Mouse (Mus musculus) layer of hippocampus, adult 18-20 months (tissue): Measurements from ENCODE around the gene Fryl. TPM values are rescaled to one million over a fixed set of nuclear protein-coding genes. Genes with fewer than 3 reads are reported as not detected.

Source experiments
- DNase-seq, 2 experiments: peaks; one replicate each; pipeline ENCODE4 v3.0.0; 2022; ENCODE audit warnings: low spot score in 2 of 2
- total RNA-seq, 2 experiments: library from RNA; stranded (reverse); gene quantifications; 2 replicates each; pipeline ENCODE4 v1.2.3; 2021

The Fryl gene
- total RNA-seq, 2 experiments from 2014 or later, result 63.6 to 66.7 TPM

- DNase-seq, result peak in 1 of 2 experiments; percentile 27
Observed at GRCm38 (mm10) chr5:73163970-73164369, 92.4 kb downstream of the Fryl start.

- DNase-seq, result peak; percentile 22 to 52
Observed at GRCm38 (mm10) chr5:73162492-73162891, 93.9 kb downstream of the Fryl start.

GRCm38 (mm10) chr5:73160440-73160839, 96.0 kb downstream of the Fryl start:
- DNase-seq, result no peak

GRCm38 (mm10) chr5:73157502-73157901, 98.9 kb downstream of the Fryl start:
- DNase-seq, result no peak

- no peak for DNase-seq
Observed at GRCm38 (mm10) chr5:73157009-73157408, 99.4 kb downstream of the Fryl start.

- no peak for DNase-seq
Observed at GRCm38 (mm10) chr5:73156226-73156926, 100.0 kb downstream of the Fryl start.

- no peak for DNase-seq
Observed at GRCm38 (mm10) chr5:73153802-73154465, 102.5 kb downstream of the Fryl start.

GRCm38 (mm10) chr5:73152206-73152605, 104.2 kb downstream of the Fryl start:
- DNase-seq, result no peak

GRCm38 (mm10) chr5:73150877-73151445, 105.5 kb downstream of the Fryl start:
- no peak for DNase-seq

- DNase-seq, result no peak
Observed at GRCm38 (mm10) chr5:73144987-73145386, 111.4 kb downstream of the Fryl start.

GRCm38 (mm10) chr5:73141712-73142111, 114.7 kb downstream of the Fryl start:
- DNase-seq, result no peak

- no peak for DNase-seq
Observed at GRCm38 (mm10) chr5:73141161-73141560, 115.3 kb downstream of the Fryl start.

GRCm38 (mm10) chr5:73137561-73137960, 118.9 kb downstream of the Fryl start:
- no peak for DNase-seq

GRCm38 (mm10) chr5:73135959-73136358, 120.5 kb downstream of the Fryl start:
- DNase-seq, result no peak

GRCm38 (mm10) chr5:73135131-73135530, 121.3 kb downstream of the Fryl start:
- DNase-seq, result no peak

- DNase-seq, result peak; percentile 21 to 77
Observed at GRCm38 (mm10) chr5:73133833-73134185, 122.6 kb downstream of the Fryl start.

GRCm38 (mm10) chr5:73132998-73133832, 123.2 kb downstream of the Fryl start:
- no peak for DNase-seq

- DNase-seq, result no peak
Observed at GRCm38 (mm10) chr5:73130984-73131383, 125.4 kb downstream of the Fryl start.

- DNase-seq, result peak; percentile 31 to 77
Observed at GRCm38 (mm10) chr5:73129871-73130270, 126.5 kb downstream of the Fryl start.

GRCm38 (mm10) chr5:73119969-73120725, 136.3 kb downstream of the Fryl start:
- DNase-seq, result no peak

GRCm38 (mm10) chr5:73119524-73119923, 136.9 kb downstream of the Fryl start:
- DNase-seq, result no peak
